Comparison of ENCODE assay signal across 25 mouse cellular contexts in the genomic region with DNA sequence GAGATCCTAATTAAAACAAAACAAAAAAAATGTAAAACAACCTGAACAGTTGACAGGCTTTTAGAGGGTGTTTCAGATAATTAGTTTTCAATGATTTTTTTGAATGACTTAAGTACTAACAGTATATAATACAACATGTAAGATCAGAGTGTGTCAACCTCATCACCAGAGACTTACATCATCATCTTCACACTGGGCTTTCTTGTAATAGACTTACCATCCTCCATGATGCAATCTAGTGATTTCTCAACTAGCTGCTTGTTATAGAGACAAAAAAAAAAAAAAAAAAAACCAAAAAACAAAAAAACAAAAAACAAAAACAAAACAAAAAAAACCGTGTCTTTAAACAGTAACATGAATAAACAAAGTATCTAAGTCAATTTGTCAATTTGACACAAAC. TPM values are rescaled to one million over a fixed set of nuclear protein-coding genes. Genes with fewer than 3 reads are reported as not detected.
"Had no signal": no experiment of that assay in that cellular context is flagged by ENCODE, and none has a peak within 500 bp of the region (broad histone marks: within the 10 kb centered on the region; RNA-seq: fewer than 3 reads in every experiment).

No protein-coding gene starts in this region.

- H3K9me3 ChIP-seq: limb, embryonic 13.5 days; liver, embryonic 15.5 days; lung, embryonic 15.5 days; neural tube, embryonic 15.5 days had no signal

- H3K4me3 ChIP-seq: layer of hippocampus, adult 2 months; limb, embryonic 10.5 days; limb, embryonic 13.5 days; liver, embryonic 12.5 days; liver, embryonic 15.5 days; lung, embryonic 15.5 days; megakaryocyte, embryonic 14.5 days; midbrain, embryonic 10.5 days; neural tube, embryonic 12.5 days; neural tube, embryonic 15.5 days had no signal

- H3K9ac ChIP-seq: limb, embryonic 13.5 days; liver, embryonic 12.5 days; liver, embryonic 15.5 days; lung, embryonic 15.5 days; neural tube, embryonic 12.5 days; neural tube, embryonic 15.5 days had no signal

- H3K36me3 ChIP-seq: limb, embryonic 13.5 days; liver, embryonic 12.5 days; liver, embryonic 15.5 days; lung, embryonic 15.5 days; midbrain, embryonic 10.5 days; neural tube, embryonic 12.5 days; neural tube, embryonic 15.5 days had no signal

- H3K4me2 ChIP-seq: limb, embryonic 13.5 days; liver, embryonic 12.5 days; liver, embryonic 15.5 days; lung, embryonic 15.5 days; neural tube, embryonic 12.5 days; neural tube, embryonic 15.5 days had no signal

- H3K27ac ChIP-seq: layer of hippocampus, adult 2 months; limb, embryonic 10.5 days; limb, embryonic 13.5 days; liver, embryonic 12.5 days; liver, embryonic 15.5 days; lung, embryonic 15.5 days; midbrain, embryonic 10.5 days; neural tube, embryonic 12.5 days; neural tube, embryonic 15.5 days had no signal

- ATAC-seq: inflammation-experienced regulatory T-cells, adult 6 months; intestine, embryonic 16.5 days; liver, embryonic 12.5 days had no signal

- DNase-seq: kidney, adult 18-20 months; kidney, adult 9 months; kidney, postnatal 25 days; layer of hippocampus, adult 9-11 months; liver; lung, adult 18-20 months; retina, postnatal 1 day; right cerebral cortex, postnatal 25 days; spleen, adult 18-20 months; thymus, adult 18-20 months; thymus, postnatal 14 days had no signal

RNA-seq across cellular contexts. Expression of a gene that starts 1.5 kb away (rescaled TPM):
- polyA plus RNA-seq: inflammation-experienced regulatory T-cells, adult 6 months; large intestine, adult 2 months; liver, embryonic 12.5 days; liver, embryonic 15.5 days; lung, embryonic 15.5 days had no signal

RNA-seq across cellular contexts. Expression of a gene that starts 5.2 kb away (rescaled TPM):
- polyA plus RNA-seq: inflammation-experienced regulatory T-cells, adult 6 months had no signal

RNA-seq across cellular contexts. Expression of a gene that starts 21.3 kb away (rescaled TPM):
- total RNA-seq: left cerebral cortex, adult 18-20 months had no signal
- polyA plus RNA-seq: inflammation-experienced regulatory T-cells, adult 6 months had no signal
